Mouse (Mus musculus): Measurements from ENCODE around the gene Plet1. TPM values are rescaled to one million over a fixed set of nuclear protein-coding genes. Genes with fewer than 3 reads are reported as not detected.

The Plet1 gene
- polyA plus RNA-seq, 1 experiment = 2.5 TPM

DNA sequence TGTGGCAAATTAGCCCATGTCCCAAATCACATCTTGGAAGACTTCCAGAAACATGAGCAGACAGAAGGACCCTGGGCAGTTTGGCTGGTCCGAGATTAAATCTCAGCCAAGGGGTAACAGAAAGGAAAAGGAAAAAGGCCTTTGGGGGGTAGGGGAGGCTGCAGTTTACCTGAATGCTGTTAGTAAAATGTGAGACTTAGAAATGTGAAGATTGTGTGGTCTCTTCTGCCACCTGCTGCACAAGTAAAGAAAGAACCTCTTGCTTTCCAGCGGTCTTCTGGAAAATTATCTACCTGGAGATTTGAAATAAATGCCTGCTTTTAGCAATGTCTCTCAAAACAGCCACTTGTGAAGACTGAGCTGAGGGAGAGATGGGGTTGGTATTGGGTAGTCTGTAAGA is 36.6 kb downstream of the Plet1 start:
- 25% methylated on average over 2 of the region's 2 CpGs for WGBS
- peaks cover 7% of the 10 kb centered on the region for H3K36me3 ChIP-seq (ENCODE audit: control insufficient read depth, insufficient read depth, low read length)
- H3K4me1 ChIP-seq (ENCODE audit: control insufficient read depth, insufficient read depth, insufficient read length, low read length) = peaks cover 12% of the 10 kb centered on the region; the same call in 1 of the 2 replicates
- H3K27ac ChIP-seq (ENCODE audit: insufficient read depth, low read depth, low read length) = no peak overlapping the region
- no peak for TF ChIP-seq POLR2A (IDR thresholded peaks at IDR 0.05; ENCODE audit: low read depth, low read length)
- no peak for TF ChIP-seq CTCF (IDR thresholded peaks at IDR 0.05; ENCODE audit: extremely low read depth, insufficient read length, insufficient replicate concordance, low read depth, low read length)
- no peak overlapping the region for H3K4me3 ChIP-seq (ENCODE audit: low read depth, low read length)
- no peaks in the 10 kb centered on the region for H3K27me3 ChIP-seq (ENCODE audit: control insufficient read depth, insufficient read depth, low read length)

DNA sequence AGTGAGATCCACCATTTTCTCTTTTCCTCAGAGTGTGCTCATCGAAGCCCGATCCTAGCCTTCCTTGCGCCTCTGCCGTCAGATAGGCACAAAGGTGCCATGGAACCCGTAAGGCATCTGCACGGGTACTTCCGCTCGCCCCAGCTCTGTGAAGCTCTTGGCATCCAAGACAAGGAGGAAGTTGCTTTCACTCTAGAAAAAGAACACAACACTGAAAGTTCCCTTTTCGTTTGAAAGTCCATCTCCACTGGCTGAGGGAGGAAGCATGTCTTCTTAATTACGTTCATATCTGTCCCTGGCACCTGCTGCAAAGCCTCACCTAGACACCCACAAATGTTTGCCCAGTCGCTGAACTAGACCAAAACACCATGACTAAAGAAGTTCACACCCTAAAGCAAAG is 39.0 kb downstream of the Plet1 start:
- Histone ChIP-seq H3K27ac (ENCODE audit: insufficient read depth, low read depth, low read length) (peak overlapping the region; percentile 80), H3K4me3 (ENCODE audit: low read depth, low read length) (peak overlapping the region; percentile 46), H3K36me3 (ENCODE audit: control insufficient read depth, insufficient read depth, low read length) (peaks cover 7% of the 10 kb centered on the region; the same call in 1 of the 2 replicates), H3K4me1 (ENCODE audit: control insufficient read depth, insufficient read depth, insufficient read length, low read length) (peaks cover 14% of the 10 kb centered on the region), H3K27me3 (ENCODE audit: control insufficient read depth, insufficient read depth, low read length) (no peaks in the 10 kb centered on the region)
- 16% methylated on average over 11 of the region's 11 CpGs for WGBS
- TF ChIP-seq POLR2A (IDR thresholded peaks at IDR 0.05; ENCODE audit: low read depth, low read length) (no peak), CTCF (IDR thresholded peaks at IDR 0.05; ENCODE audit: extremely low read depth, insufficient read length, insufficient replicate concordance, low read depth, low read length) (no peak)

DNA sequence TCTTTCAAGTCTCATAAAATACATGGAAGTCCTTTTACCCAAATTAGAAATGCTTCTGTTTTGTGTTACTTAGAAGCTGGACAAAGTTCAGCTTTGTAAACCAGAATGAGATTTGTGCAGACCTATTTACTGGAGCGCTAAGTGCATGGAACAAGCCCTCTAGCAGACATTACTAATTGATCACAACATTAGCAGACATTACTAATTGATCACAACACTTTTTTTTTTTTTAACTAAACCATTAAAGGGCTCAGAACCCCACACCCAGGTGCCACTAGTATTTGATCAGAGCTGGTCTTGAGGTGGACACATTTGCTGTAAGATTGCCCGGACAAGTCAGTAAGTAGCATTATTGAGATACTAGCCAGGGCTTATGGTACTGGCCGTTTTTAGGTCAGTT is 39.5 kb downstream of the Plet1 start:
- Histone ChIP-seq H3K27me3 (ENCODE audit: control insufficient read depth, insufficient read depth, low read length) (no peaks in the 10 kb centered on the region), H3K4me1 (ENCODE audit: control insufficient read depth, insufficient read depth, insufficient read length, low read length) (peaks cover 14% of the 10 kb centered on the region), H3K4me3 (ENCODE audit: low read depth, low read length) (no peak overlapping the region), H3K36me3 (ENCODE audit: control insufficient read depth, insufficient read depth, low read length) (peaks cover 8% of the 10 kb centered on the region), H3K27ac (ENCODE audit: insufficient read depth, low read depth, low read length) (peak overlapping the region; percentile 80)
- 40% methylated on average over 3 of the region's 3 CpGs for WGBS
- TF ChIP-seq POLR2A (IDR thresholded peaks at IDR 0.05; ENCODE audit: low read depth, low read length) (no peak), CTCF (IDR thresholded peaks at IDR 0.05; ENCODE audit: extremely low read depth, insufficient read length, insufficient replicate concordance, low read depth, low read length) (no peak)

DNA sequence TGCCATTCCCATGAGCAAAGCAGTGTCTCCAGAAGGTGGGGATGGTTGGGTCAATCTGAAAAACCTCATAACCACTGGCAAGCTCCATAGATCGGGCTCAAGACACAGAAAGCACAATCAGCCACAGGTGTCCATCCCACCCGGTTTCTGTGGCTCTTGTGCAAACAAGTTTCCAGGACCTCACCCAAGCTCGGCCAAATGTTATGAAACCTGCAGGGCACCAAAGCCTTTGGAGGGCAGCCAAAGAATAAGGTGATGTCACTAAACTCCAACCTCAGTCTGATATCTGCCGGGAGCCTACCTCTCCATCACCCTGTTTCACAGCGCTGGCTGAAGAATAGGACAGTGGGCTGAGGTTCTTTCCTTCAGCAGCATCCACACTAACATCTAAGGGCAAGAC is 41.6 kb downstream of the Plet1 start:
- H3K4me1 ChIP-seq (ENCODE audit: control insufficient read depth, insufficient read depth, insufficient read length, low read length) = peaks cover 14% of the 10 kb centered on the region
- no peak overlapping the region for H3K4me3 ChIP-seq (ENCODE audit: low read depth, low read length)
- peak overlapping the region; percentile 30; the same call in 1 of the 2 replicates for H3K27ac ChIP-seq (ENCODE audit: insufficient read depth, low read depth, low read length)
- TF ChIP-seq POLR2A (IDR thresholded peaks at IDR 0.05; ENCODE audit: low read depth, low read length) (no peak), CTCF (IDR thresholded peaks at IDR 0.05; ENCODE audit: extremely low read depth, insufficient read length, insufficient replicate concordance, low read depth, low read length) (no peak)
- 22% methylated on average over 5 of the region's 5 CpGs for WGBS
- H3K27me3 ChIP-seq (ENCODE audit: control insufficient read depth, insufficient read depth, low read length) = no peaks in the 10 kb centered on the region
- H3K36me3 ChIP-seq (ENCODE audit: control insufficient read depth, insufficient read depth, low read length) = peaks cover 14% of the 10 kb centered on the region

DNA sequence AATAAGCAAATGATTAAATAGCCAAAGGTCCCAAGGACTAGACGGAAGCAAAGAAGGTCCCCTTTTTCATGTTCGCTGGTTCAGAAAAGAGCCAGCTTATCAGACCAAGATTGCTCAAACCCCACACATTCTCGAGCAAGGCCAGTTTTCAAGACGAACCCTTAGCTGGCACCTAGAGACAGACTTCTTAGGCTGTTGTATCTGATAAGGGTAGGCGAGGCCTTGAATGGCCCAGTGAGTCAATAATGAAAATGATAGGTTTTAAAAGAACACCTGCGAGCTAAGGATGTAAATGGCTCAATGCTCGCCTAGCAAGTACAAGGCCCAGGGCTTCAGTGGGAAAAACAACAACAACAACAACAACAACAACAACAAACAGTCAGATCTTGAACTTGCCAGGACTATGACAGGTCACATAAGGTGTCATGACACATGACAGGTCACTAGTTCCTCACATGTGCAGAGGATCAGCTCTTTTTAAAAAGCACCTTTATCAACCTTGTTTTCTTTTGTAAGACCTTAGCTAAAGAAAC is 42.3 kb downstream of the Plet1 start:
- H3K27ac ChIP-seq (ENCODE audit: insufficient read depth, low read depth, low read length) = peak overlapping the region; percentile 55; the same call in 1 of the 2 replicates
- H3K27me3 ChIP-seq (ENCODE audit: control insufficient read depth, insufficient read depth, low read length) = no peaks in the 10 kb centered on the region
- H3K4me3 ChIP-seq (ENCODE audit: low read depth, low read length) = no peak overlapping the region
- peaks cover 15% of the 10 kb centered on the region for H3K36me3 ChIP-seq (ENCODE audit: control insufficient read depth, insufficient read depth, low read length)
- TF ChIP-seq POLR2A (IDR thresholded peaks at IDR 0.05; ENCODE audit: low read depth, low read length) = no peak
- TF ChIP-seq CTCF (IDR thresholded peaks at IDR 0.05; ENCODE audit: extremely low read depth, insufficient read length, insufficient replicate concordance, low read depth, low read length) = no peak
- 22% methylated on average over 7 of the region's 7 CpGs for WGBS
- H3K4me1 ChIP-seq (ENCODE audit: control insufficient read depth, insufficient read depth, insufficient read length, low read length) = peaks cover 14% of the 10 kb centered on the region

DNA sequence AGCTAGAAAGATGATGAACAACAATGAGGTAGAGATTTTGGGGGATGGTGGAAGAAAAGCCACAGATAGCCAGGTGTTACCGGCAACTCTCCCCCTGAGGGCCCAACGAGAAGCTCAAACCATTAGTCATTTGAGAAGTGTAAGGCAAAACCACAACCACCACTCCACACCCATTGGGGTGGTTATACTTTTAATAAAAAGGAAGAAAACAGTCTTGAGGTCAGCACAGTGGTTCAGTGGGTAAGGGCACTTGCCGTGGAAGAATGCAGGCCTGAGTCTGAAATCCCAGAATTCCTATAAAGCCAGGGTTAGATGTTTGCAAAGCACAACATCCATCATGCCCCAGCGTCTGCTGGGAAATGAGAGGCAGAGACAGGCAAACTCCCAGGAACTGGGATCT is 43.0 kb downstream of the Plet1 start:
- 77% methylated on average over 4 of the region's 4 CpGs for WGBS
- peaks cover 17% of the 10 kb centered on the region for H3K36me3 ChIP-seq (ENCODE audit: control insufficient read depth, insufficient read depth, low read length)

DNA sequence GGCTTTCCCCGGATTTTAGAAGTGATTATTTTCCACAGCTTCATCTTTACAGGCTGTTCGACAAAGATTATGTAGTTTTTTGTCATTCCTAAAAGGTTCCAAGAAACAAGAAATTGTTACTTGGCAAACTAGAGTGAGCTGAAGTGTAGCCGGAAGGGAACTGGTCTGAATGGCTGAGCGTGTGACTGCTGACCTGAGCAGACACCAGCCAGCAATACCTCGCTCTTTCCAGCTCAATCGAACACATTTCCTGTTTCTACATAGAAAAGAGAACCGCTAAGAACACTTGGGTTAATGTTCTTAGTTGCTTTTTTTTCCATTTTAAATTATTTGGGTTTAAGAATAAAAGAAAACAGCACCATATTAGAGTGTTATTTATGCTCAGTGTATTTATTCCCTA is 45.8 kb downstream of the Plet1 start:
- Histone ChIP-seq H3K4me1 (ENCODE audit: control insufficient read depth, insufficient read depth, insufficient read length, low read length) (peaks cover 8% of the 10 kb centered on the region), H3K4me3 (ENCODE audit: low read depth, low read length) (no peak overlapping the region), H3K36me3 (ENCODE audit: control insufficient read depth, insufficient read depth, low read length) (peaks cover 18% of the 10 kb centered on the region), H3K27me3 (ENCODE audit: control insufficient read depth, insufficient read depth, low read length) (no peaks in the 10 kb centered on the region), H3K27ac (ENCODE audit: insufficient read depth, low read depth, low read length) (no peak overlapping the region)
- WGBS = 71% methylated on average over 7 of the region's 7 CpGs
- no peak for TF ChIP-seq POLR2A (IDR thresholded peaks at IDR 0.05; ENCODE audit: low read depth, low read length)
- no peak for TF ChIP-seq CTCF (IDR thresholded peaks at IDR 0.05; ENCODE audit: extremely low read depth, insufficient read length, insufficient replicate concordance, low read depth, low read length)

More for the DNA sequence above, 43.0 kb downstream of the Plet1 start:
- H3K27me3 ChIP-seq (ENCODE audit: control insufficient read depth, insufficient read depth, low read length) = no peaks in the 10 kb centered on the region
- H3K4me1 ChIP-seq (ENCODE audit: control insufficient read depth, insufficient read depth, insufficient read length, low read length) = peaks cover 14% of the 10 kb centered on the region
- no peak overlapping the region for H3K4me3 ChIP-seq (ENCODE audit: low read depth, low read length)
- H3K27ac ChIP-seq (ENCODE audit: insufficient read depth, low read depth, low read length) = no peak overlapping the region
- TF ChIP-seq CTCF (IDR thresholded peaks at IDR 0.05; ENCODE audit: extremely low read depth, insufficient read length, insufficient replicate concordance, low read depth, low read length) (no peak), POLR2A (IDR thresholded peaks at IDR 0.05; ENCODE audit: low read depth, low read length) (no peak)

Measured in small intestine, adult 2 months (tissue).